Mouse (Mus musculus): ENCODE results near the gene Cyp2j13.
"Not testable (repeated sequence)": the region's sequence is repeated elsewhere in the genome, so short reads cannot be mapped to it uniquely, and the experiment has no call there.

Cyp2j13 gene

GRCm38 (mm10) chr4:96077261-96078125 is at the start of gene Cyp2j13:
Gene Cyp2j13 (minus strand): TSS chr4:96077546.
- DNase-seq, result no peak

DNA sequence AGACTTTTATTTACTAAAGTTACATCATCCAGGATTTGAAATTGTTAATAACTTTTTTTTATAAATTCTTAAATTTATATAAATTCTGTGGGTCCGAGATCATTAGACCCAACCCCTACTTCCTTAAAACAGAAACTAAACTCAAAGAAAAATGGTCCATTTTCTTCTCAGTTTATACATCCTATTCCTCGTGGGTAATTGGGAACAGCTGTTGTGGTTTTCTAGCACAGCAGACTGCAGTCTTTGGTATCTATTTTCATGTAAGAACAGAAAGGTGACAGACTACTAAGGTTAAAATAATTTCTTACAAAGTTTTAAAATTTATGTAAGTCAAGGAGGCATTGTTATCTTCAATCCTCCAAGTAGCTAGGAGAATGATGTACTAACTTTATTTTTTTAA is 19.5 kb upstream of the Cyp2j13 start:
- DNase-seq, result no peak

GRCm38 (mm10) chr4:96091869-96092268 is 14.5 kb upstream of the Cyp2j13 start:
- no peak for DNase-seq

- DNase-seq, result not testable (repeated sequence)
These were observed 12.2 kb upstream of the Cyp2j13 start for GRCm38 (mm10) chr4:96089356-96090048.

GRCm38 (mm10) chr4:96078308-96078707 is 962 bp upstream of the Cyp2j13 start:
- DNase-seq, result no peak

DNA sequence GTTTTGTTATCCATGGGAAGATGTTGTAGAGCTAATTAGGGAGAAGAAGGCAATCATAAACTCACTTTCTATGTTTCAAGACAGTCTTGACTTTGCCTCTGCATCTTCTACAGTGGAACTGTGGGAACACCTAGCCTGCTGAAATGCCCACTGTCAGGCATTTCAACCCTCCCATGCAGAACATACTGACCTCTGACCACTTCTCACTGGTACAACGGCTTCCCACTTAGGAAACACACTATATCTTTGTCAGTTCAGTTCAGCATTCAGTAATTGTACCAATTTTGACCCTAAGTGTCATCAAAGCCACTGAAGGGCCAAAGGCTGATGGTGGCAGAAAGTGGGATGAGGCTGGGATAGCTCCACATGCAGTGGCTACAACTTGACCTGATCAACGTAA is 15.3 kb downstream of the Cyp2j13 start:
- DNase-seq, result no peak

DNA sequence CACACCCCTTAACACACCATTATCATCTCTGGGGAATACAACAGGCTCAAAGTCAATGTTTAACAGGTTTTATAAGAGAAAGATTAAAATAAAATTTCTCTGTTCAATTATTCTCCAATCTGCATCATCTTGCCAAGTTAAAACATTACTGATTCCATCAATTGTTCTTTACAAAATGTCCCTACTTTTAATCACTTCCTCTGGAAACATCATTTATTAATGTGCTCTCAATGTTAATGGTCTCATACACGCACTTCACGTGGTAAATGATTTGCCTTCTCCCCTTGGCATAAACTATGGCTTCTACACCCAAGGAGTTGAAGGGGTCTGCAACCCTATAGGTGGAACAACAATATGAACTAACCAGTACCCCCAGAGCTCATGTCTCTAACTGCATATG is 17.2 kb downstream of the Cyp2j13 start:
- DNase-seq, result no peak

DNA sequence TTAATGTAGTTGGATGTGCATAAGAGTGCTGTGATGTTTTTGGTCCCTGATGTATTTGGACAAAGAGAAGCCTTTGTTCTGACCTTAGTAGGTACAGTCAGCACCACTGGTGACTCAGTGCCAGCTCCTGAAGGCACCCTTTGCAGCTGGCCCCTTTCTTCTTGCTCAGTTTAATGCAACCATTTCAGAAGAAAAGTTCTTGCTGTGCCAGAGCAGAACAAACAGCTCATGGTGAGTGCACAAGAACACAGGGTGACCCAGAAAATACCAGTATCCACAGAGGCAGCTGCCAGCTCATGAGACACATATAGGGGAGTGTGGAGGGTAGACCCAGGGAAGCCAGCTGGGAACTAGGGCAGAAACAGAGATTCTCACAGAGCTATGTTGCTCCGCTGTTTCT is 48.9 kb downstream of the Cyp2j13 start:
- DNase-seq, result no peak

GRCm38 (mm10) chr4:96022803-96023202 is 54.5 kb downstream of the Cyp2j13 start:
- DNase-seq, result no peak

GRCm38 (mm10) chr4:96016875-96017274 is 60.5 kb downstream of the Cyp2j13 start:
- no peak for DNase-seq

DNA sequence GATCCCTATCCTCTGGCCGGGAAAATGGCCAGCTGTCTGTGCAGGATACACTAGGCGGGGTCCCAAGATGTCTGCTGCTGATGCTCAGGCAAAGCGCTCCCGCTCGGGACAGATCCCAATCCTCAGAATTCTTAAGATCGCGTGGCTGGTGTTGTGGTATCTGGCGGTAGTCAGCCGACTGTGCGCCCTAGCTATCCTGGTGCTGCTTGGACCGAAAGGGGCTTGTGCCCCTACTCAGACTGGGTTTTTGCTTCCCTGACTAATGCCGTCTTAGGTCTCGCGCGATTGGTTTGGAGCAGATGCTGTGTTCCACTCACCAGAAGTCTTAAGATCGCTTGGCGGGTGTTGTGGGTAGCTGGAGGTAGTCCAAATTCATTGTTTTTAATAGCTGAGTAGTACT is 95.1 kb downstream of the Cyp2j13 start:
- DNase-seq, result not testable (repeated sequence)
